In genomic region chr11:117626557-117626956, GRCm38 (mm10) we compare ENCODE assay signal across 8 mouse cellular contexts. TPM values are rescaled to one million over a fixed set of nuclear protein-coding genes. Genes with fewer than 3 reads are reported as not detected.
A peak's percentile ranks its signal among the peaks of the same experiment; 100 is the strongest.
DNase-seq lines count a peak whose midpoint lies in the region; TF ChIP-seq lines count a peak whose summit lies in the region.

No protein-coding gene starts in this region.

- WGBS in heart, adult 2 months = 47% methylated on average over 6 of the region's 6 CpGs
- WGBS in heart, embryonic 10.5 days = 65% methylated on average over 6 of the region's 6 CpGs

- H3K27me3 ChIP-seq in heart, adult 2 months (ENCODE audit: control insufficient read depth, insufficient read depth, low read length) = no peaks in the 10 kb centered on the region
- H3K27me3 ChIP-seq in heart, embryonic 10.5 days (ENCODE audit: insufficient read depth, poor library complexity, severe bottlenecking) = peaks cover 41% of the 10 kb centered on the region

- TF ChIP-seq POLR2A in heart, adult 2 months (IDR thresholded peaks at IDR 0.05; ENCODE audit: insufficient read depth, low read depth, low read length) = no peak

- no peaks in the 10 kb centered on the region for H3K9me3 ChIP-seq in heart, embryonic 10.5 days

- peak; percentile 70 to 72 for DNase-seq in heart, adult 2 months
- DNase-seq in heart, embryonic 10.5 days (ENCODE audit: low spot score) = no peak
- DNase-seq in cerebellum, adult 9-10 months = peak; percentile 63
- peak; percentile 65 to 68 for DNase-seq in heart, postnatal 36 days
- DNase-seq in lung, postnatal 36 days = peak; percentile 89
- no peak for DNase-seq in retina, postnatal 1 day
- DNase-seq in spleen, adult 12 weeks (ENCODE audit: low spot score) = no peak
- DNase-seq in right cerebral cortex, postnatal 4 days = no peak

- H3K4me1 ChIP-seq in heart, adult 2 months (ENCODE audit: control insufficient read depth, insufficient read depth, low read length) = peaks cover 3% of the 10 kb centered on the region
- H3K4me1 ChIP-seq in heart, embryonic 10.5 days = peaks cover 19% of the 10 kb centered on the region

- no peaks in the 10 kb centered on the region for H3K79me2 ChIP-seq in heart, adult 2 months (replicated peaks; ENCODE audit: control insufficient read depth, insufficient read depth, low read length)

- TF ChIP-seq CTCF in heart, adult 2 months (IDR thresholded peaks at IDR 0.05) = no peak

- intact Hi-C loops in heart, adult 2 months (cut with DNase I) = loop anchor here (2.0 kb wide), 1 partner anchor 68 kb away; no protein-coding TSS in a partner anchor
- intact Hi-C loops in heart, postnatal 36 days (cut with DNase I) = no loop called here

- H3K27ac ChIP-seq in heart, adult 2 months = peak overlapping the region; percentile 15; the same call in 1 of the 2 replicates
- H3K27ac ChIP-seq in heart, embryonic 10.5 days = no peak overlapping the region

- TF ChIP-seq EP300 in heart, adult 2 months (IDR thresholded peaks at IDR 0.05; ENCODE audit: insufficient read depth, low read depth, low read length) = peak; percentile 88; the same call in 1 of the 2 replicates

- H3K4me3 ChIP-seq in heart, adult 2 months = no peak overlapping the region
- H3K4me3 ChIP-seq in heart, embryonic 10.5 days = no peak overlapping the region

- no peaks in the 10 kb centered on the region for H3K36me3 ChIP-seq in heart, adult 2 months (ENCODE audit: control insufficient read depth, insufficient read depth, low read length)
- no peaks in the 10 kb centered on the region for H3K36me3 ChIP-seq in heart, embryonic 10.5 days

- no peak overlapping the region for H3K9ac ChIP-seq in heart, adult 2 months (ENCODE audit: low read depth, low read length)

RNA-seq across cellular contexts. Expression of gene Tnrc6c, which starts 27.5 kb away (rescaled TPM):
- total RNA-seq in heart, adult 2 months (2021) = 10 to 100 TPM; 28.5 to 30.3 TPM
- 17.7 and 27.3 TPM in 2 replicates for polyA plus RNA-seq in heart, adult 2 months (2012; rRNA removed)
- 6.1 and 7.4 TPM in 2 replicates for polyA plus RNA-seq in heart, embryonic 10.5 days (2016; fragmentation: Nextera tagmentation; extraction: Ambion mirVana)
- 10 to 100 TPM; 28.1 to 34.1 TPM for total RNA-seq in heart, postnatal 36 days (2021)

Comparison
In these comparisons a context has a peak if more than half of its experiments do, and no peak if none do; other contexts are left out.
1. DNase-seq: peak in heart, adult 2 months (2 of 2), cerebellum, adult 9-10 months (single experiment), heart, postnatal 36 days (2 of 2) and lung, postnatal 36 days (single experiment); none in heart, embryonic 10.5 days (single experiment), retina, postnatal 1 day (single experiment), spleen, adult 12 weeks (single experiment) and right cerebral cortex, postnatal 4 days (single experiment).